Mouse (Mus musculus) liver, embryonic 15.5 days (tissue): ENCODE measurements around the gene Olfr1014. TPM values are rescaled to one million over a fixed set of nuclear protein-coding genes. Genes with fewer than 3 reads are reported as not detected.

Experiments used
- polyA plus RNA-seq: library from polyadenylated mRNA; unstranded; fragments of >200 nt; fragmentation: Nextera tagmentation; extraction: Ambion mirVana; gene quantifications from 2 replicates; pipeline ENCODE4 v1.2.1, GENCODE M21; 2015

The Olfr1014 gene
- polyA plus RNA-seq, 1 experiment from 2014 or later, result not detected

Other genes with a start within 250 kb of the Olfr1014 start
- gene Olfr996, start 193.5 kb upstream of the Olfr1014 start, polyA plus RNA-seq, result not detected in 2 replicates
- gene Olfr998, start 183.8 kb upstream of the Olfr1014 start, polyA plus RNA-seq, result not detected in 2 replicates
- not detected in 2 replicates for gene Olfr1000, start 160.8 kb upstream of the Olfr1014 start, polyA plus RNA-seq
- gene Olfr1002, start 122.0 kb upstream of the Olfr1014 start, polyA plus RNA-seq, result not detected in 2 replicates
- not detected in 2 replicates for gene Olfr154, start 108.3 kb upstream of the Olfr1014 start, polyA plus RNA-seq
- gene Olfr1006, start 93.9 kb upstream of the Olfr1014 start, polyA plus RNA-seq, result not detected in 2 replicates
- not detected in 2 replicates for gene Olfr1008, start 83.3 kb upstream of the Olfr1014 start, polyA plus RNA-seq
- gene Olfr1009, start 57.3 kb upstream of the Olfr1014 start, polyA plus RNA-seq, result not detected in 2 replicates
- not detected in 2 replicates for gene Olfr1012, start 9.9 kb upstream of the Olfr1014 start, polyA plus RNA-seq
- not detected in 2 replicates for gene Olfr1013, start 5.6 kb upstream of the Olfr1014 start, polyA plus RNA-seq
- gene Olfr1015, start 9.3 kb downstream of the Olfr1014 start, polyA plus RNA-seq, result not detected in 2 replicates
- gene Olfr1016, start 29.8 kb downstream of the Olfr1014 start, polyA plus RNA-seq, result not detected in 2 replicates
- gene Olfr1018, start 45.8 kb downstream of the Olfr1014 start, polyA plus RNA-seq, result not detected in 2 replicates
- not detected in 2 replicates for gene Olfr1019, start 72.8 kb downstream of the Olfr1014 start, polyA plus RNA-seq
- not detected in 2 replicates for gene Olfr1020, start 74.3 kb downstream of the Olfr1014 start, polyA plus RNA-seq
- not detected in 2 replicates for gene Olfr1022, start 95.9 kb downstream of the Olfr1014 start, polyA plus RNA-seq
- gene Olfr1023, start 112.9 kb downstream of the Olfr1014 start, polyA plus RNA-seq, result not detected in 2 replicates
- not detected in 2 replicates for gene Olfr1024, start 132.3 kb downstream of the Olfr1014 start, polyA plus RNA-seq
- not detected in 2 replicates for gene Olfr1025-ps1, start 142.5 kb downstream of the Olfr1014 start, polyA plus RNA-seq
- not detected in 2 replicates for gene Olfr1026, start 148.8 kb downstream of the Olfr1014 start, polyA plus RNA-seq
- gene Olfr1028, start 177.7 kb downstream of the Olfr1014 start, polyA plus RNA-seq, result not detected in 2 replicates
- gene Olfr1029, start 201.2 kb downstream of the Olfr1014 start, polyA plus RNA-seq, result not detected in 2 replicates
- not detected in 2 replicates for gene Olfr1030, start 206.6 kb downstream of the Olfr1014 start, polyA plus RNA-seq
- not detected in 2 replicates for gene Olfr1031, start 217.6 kb downstream of the Olfr1014 start, polyA plus RNA-seq
- gene Olfr1032, start 232.8 kb downstream of the Olfr1014 start, polyA plus RNA-seq, result not detected in 2 replicates
- gene Olfr1033, start 247.9 kb downstream of the Olfr1014 start, polyA plus RNA-seq, result 0.98 and 1.3 TPM in 2 replicates